Mouse (Mus musculus) kidney, embryonic 14.5 days (tissue): Measurements from ENCODE around the gene Prim1. TPM values are rescaled to one million over a fixed set of nuclear protein-coding genes. Genes with fewer than 3 reads are reported as not detected.
"Not testable (repeated sequence)": the region's sequence is repeated elsewhere in the genome, so short reads cannot be mapped to it uniquely, and the experiment has no call there.

Experiments used
- ATAC-seq: fragments of 200-750 bp; cut with Nextera tagmentation; 2 replicates; pipeline ENCODE4 v1.8.0; 2017; ENCODE audit warnings: moderate number of reproducible peaks, mild to moderate bottlenecking, moderate TSS enrichment, moderate library complexity; ENCODE audit not compliant: low FRiP score, low TSS enrichment
- H3K27ac ChIP-seq: fragments of 300-500 bp; sonication (generic); 2 replicates; pipeline ENCODE4 v1.5.1; 2014; ENCODE audit warnings: low read depth, mild to moderate bottlenecking, low read length, moderate library complexity, mixed read lengths
- H3K27me3 ChIP-seq: fragments of 300-500 bp; sonication (generic); 2 replicates; pipeline ENCODE4 v1.6.1; 2014; ENCODE audit warnings: mild to moderate bottlenecking, low read length; ENCODE audit not compliant: control insufficient read depth, insufficient read depth
- H3K36me3 ChIP-seq: fragments of 300-500 bp; sonication (generic); 2 replicates; pipeline ENCODE4 v1.6.1; 2014; ENCODE audit warnings: low read length, mixed read lengths; ENCODE audit not compliant: control insufficient read depth, insufficient read depth
- H3K4me1 ChIP-seq: fragments of 300-500 bp; sonication (generic); 2 replicates; pipeline ENCODE4 v1.6.1; 2014; ENCODE audit warnings: low read length, mixed read lengths; ENCODE audit not compliant: control insufficient read depth, insufficient read depth
- H3K4me2 ChIP-seq: fragments of 300-500 bp; sonication (generic); replicated peaks from 2 replicates; pipeline ENCODE4 v1.6.1; 2014; ENCODE audit warnings: low read depth, mild to moderate bottlenecking, low read length
- H3K4me3 ChIP-seq: fragments of 300-500 bp; sonication (generic); 2 replicates; pipeline ENCODE4 v1.5.1; 2014; ENCODE audit warnings: mild to moderate bottlenecking, low read length
- H3K9ac ChIP-seq: fragments of 300-500 bp; sonication (generic); 2 replicates; pipeline ENCODE4 v1.6.1; 2014; ENCODE audit warnings: low read depth, mild to moderate bottlenecking, low read length, moderate library complexity
- H3K9me3 ChIP-seq: fragments of 300-500 bp; sonication (generic); 2 replicates; pipeline ENCODE4 v1.6.1; 2016; ENCODE audit warnings: low read length; ENCODE audit not compliant: control insufficient read depth
- whole genome bisulfite sequencing: fragments of 180-500 bp; shearing (Covaris S2); extraction: QIAGEN DNeasy Blood & Tissue Kit; methylation state at CpG from one replicate; pipeline ENCODE4 v1.1.7; 2014; 5-methylcytosine and 5-hydroxymethylcytosine counted together
- polyA plus RNA-seq: library from polyadenylated mRNA; unstranded; fragments of >200 nt; fragmentation: Nextera tagmentation; extraction: Ambion mirVana; gene quantifications from 2 replicates; pipeline ENCODE4 v1.2.1, GENCODE M21; 2014

Gene Prim1
- polyA plus RNA-seq, 1 experiment from 2014 or later = 98.1 TPM

GRCm38 (mm10) chr10:128058601-128059151, 43.7 kb downstream of the Prim1 start, which contains the start of gene Ptges3:
Gene Ptges3 (plus strand): TSS chr10:128058954.
- H3K9me3 ChIP-seq = no peaks in the 10 kb centered on the region
- H3K4me1 ChIP-seq = peaks cover 6% of the 10 kb centered on the region; the same call in 1 of the 2 replicates
- peak within 1 kb of the TSS; percentile 89 for H3K9ac ChIP-seq
- H3K27ac ChIP-seq = peak within 1 kb of the TSS; percentile 93
- H3K4me2 ChIP-seq = peak within 1 kb of the TSS; percentile 53
- no peaks in the 10 kb centered on the region for H3K27me3 ChIP-seq
- peaks cover 6% of the 10 kb centered on the region; the same call in 1 of the 2 replicates for H3K36me3 ChIP-seq
- ATAC-seq = peak; percentile 94
- WGBS = under 1% methylated on average over 62 of the region's 72 CpGs
- peak within 1 kb of the TSS; percentile 98 for H3K4me3 ChIP-seq

GRCm38 (mm10) chr10:128059207-128059981, 44.4 kb downstream of the Prim1 start:
- Histone ChIP-seq H3K9ac (peak overlapping the region; percentile 89), H3K4me2 (peak overlapping the region; percentile 53), H3K9me3 (no peaks in the 10 kb centered on the region), H3K4me1 (peaks cover 6% of the 10 kb centered on the region; the same call in 1 of the 2 replicates), H3K4me3 (peak overlapping the region; percentile 98), H3K27me3 (no peaks in the 10 kb centered on the region), H3K36me3 (peaks cover 10% of the 10 kb centered on the region; the same call in 1 of the 2 replicates), H3K27ac (peak overlapping the region; percentile 93)
- WGBS = under 1% methylated on average over 58 of the region's 62 CpGs
- ATAC-seq = peak; percentile 25

GRCm38 (mm10) chr10:128061109-128061508, 46.1 kb downstream of the Prim1 start:
- Histone ChIP-seq H3K36me3 (peaks cover 10% of the 10 kb centered on the region; the same call in 1 of the 2 replicates), H3K27me3 (no peaks in the 10 kb centered on the region)
- WGBS = 82% methylated on average over 5 of the region's 5 CpGs

GRCm38 (mm10) chr10:128062221-128062989, 47.4 kb downstream of the Prim1 start:
- Histone ChIP-seq H3K4me2 (no peak overlapping the region), H3K9ac (no peak overlapping the region), H3K4me3 (no peak overlapping the region), H3K4me1 (peaks cover 6% of the 10 kb centered on the region; the same call in 1 of the 2 replicates), H3K36me3 (peaks cover 10% of the 10 kb centered on the region; the same call in 1 of the 2 replicates), H3K27ac (no peak overlapping the region), H3K9me3 (no peaks in the 10 kb centered on the region), H3K27me3 (no peaks in the 10 kb centered on the region)
- ATAC-seq = no peak
- WGBS = 95% methylated on average over 6 of the region's 6 CpGs

More at GRCm38 (mm10) chr10:128061109-128061508, 46.1 kb downstream of the Prim1 start:
- Histone ChIP-seq H3K4me1 (peaks cover 6% of the 10 kb centered on the region; the same call in 1 of the 2 replicates), H3K4me3 (peak overlapping the region; percentile 98; the same call in 1 of the 2 replicates), H3K27ac (no peak overlapping the region), H3K9me3 (no peaks in the 10 kb centered on the region), H3K4me2 (peak overlapping the region; percentile 53), H3K9ac (no peak overlapping the region; the same call in 1 of the 2 replicates)
- ATAC-seq = no peak

GRCm38 (mm10) chr10:128066072-128066471, 51.1 kb downstream of the Prim1 start:
- ATAC-seq = no peak
- WGBS = 86% methylated on average over 5 of the region's 5 CpGs

GRCm38 (mm10) chr10:128069201-128069600, 54.2 kb downstream of the Prim1 start:
- Histone ChIP-seq H3K9ac (no peak overlapping the region), H3K4me1 (no peaks in the 10 kb centered on the region), H3K27ac (no peak overlapping the region), H3K9me3 (no peaks in the 10 kb centered on the region), H3K27me3 (no peaks in the 10 kb centered on the region), H3K4me2 (no peak overlapping the region), H3K4me3 (no peak overlapping the region), H3K36me3 (peaks cover 54% of the 10 kb centered on the region)
- no peak for ATAC-seq
- 93% methylated on average over 4 of the region's 4 CpGs for WGBS

More at GRCm38 (mm10) chr10:128066072-128066471, 51.1 kb downstream of the Prim1 start:
- Histone ChIP-seq H3K4me1 (no peaks in the 10 kb centered on the region), H3K27me3 (no peaks in the 10 kb centered on the region), H3K27ac (no peak overlapping the region), H3K4me2 (no peak overlapping the region), H3K36me3 (peaks cover 32% of the 10 kb centered on the region), H3K9me3 (no peaks in the 10 kb centered on the region), H3K4me3 (no peak overlapping the region), H3K9ac (no peak overlapping the region)

- H3K9ac ChIP-seq, H3K27me3 ChIP-seq, H3K4me2 ChIP-seq, H3K4me3 ChIP-seq, H3K4me1 ChIP-seq, ATAC-seq, H3K27ac ChIP-seq, H3K9me3 ChIP-seq: not testable (repeated sequence)
- WGBS = 97% methylated on average over 2 of the region's 2 CpGs
- peaks cover 63% of the 10 kb centered on the region for H3K36me3 ChIP-seq
Measured at GRCm38 (mm10) chr10:128070432-128070831, 55.5 kb downstream of the Prim1 start.

- not testable (repeated sequence) for H3K9ac ChIP-seq, H3K4me1 ChIP-seq, H3K27ac ChIP-seq, H3K27me3 ChIP-seq, H3K9me3 ChIP-seq, H3K4me2 ChIP-seq, ATAC-seq, H3K4me3 ChIP-seq
- 80% methylated on average over 5 of the region's 5 CpGs for WGBS
- peaks cover 32% of the 10 kb centered on the region for H3K36me3 ChIP-seq
Measured at GRCm38 (mm10) chr10:128078269-128078668, 63.3 kb downstream of the Prim1 start.
